Mouse (Mus musculus): ENCODE data around the gene Ncmap. TPM values are rescaled to one million over a fixed set of nuclear protein-coding genes. Genes with fewer than 3 reads are reported as not detected.

Gene Ncmap
- polyA plus RNA-seq, 1 experiment from 2014 or later, result 1.2 TPM

DNA sequence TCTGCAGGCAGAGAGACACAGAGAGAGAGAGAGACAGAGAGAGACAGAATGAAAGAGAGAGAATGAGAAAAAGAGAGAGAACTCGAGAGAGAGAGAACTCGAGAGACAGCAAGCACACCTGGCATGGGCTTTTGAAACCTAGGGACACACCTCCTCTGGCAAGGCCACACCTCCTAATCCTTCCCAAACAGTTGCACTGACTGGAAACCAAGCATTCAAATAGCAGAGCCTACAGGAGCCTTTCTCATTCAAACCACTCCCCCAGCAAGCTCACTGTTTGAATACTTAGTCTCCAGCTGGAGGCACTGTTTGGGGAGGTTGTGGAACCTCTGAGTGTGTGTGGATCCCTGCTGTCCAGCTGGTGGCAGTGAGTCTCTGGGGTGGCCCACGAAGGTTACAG, 5.2 kb downstream of the Ncmap start:
- ATAC-seq (replicated peaks; ENCODE audit: extremely low read depth, insufficient read depth, low FRiP score), result no peak
- Histone ChIP-seq H3K9me3 (replicated peaks; ENCODE audit: control insufficient read depth, low read length) (no peaks in the 10 kb centered on the region), H3K4me2 (ENCODE audit: low read depth, low read length) (no peak overlapping the region), H3K36me3 (ENCODE audit: control insufficient read depth, insufficient read depth) (no peaks in the 10 kb centered on the region), H3K27me3 (ENCODE audit: control insufficient read depth, insufficient read depth, low read length) (peaks cover 16% of the 10 kb centered on the region), H3K9ac (ENCODE audit: low read length) (no peak overlapping the region), H3K4me1 (ENCODE audit: control insufficient read depth, insufficient read depth, low read length) (no peaks in the 10 kb centered on the region), H3K4me3 (ENCODE audit: low read length) (no peak overlapping the region), H3K27ac (ENCODE audit: low read length) (no peak overlapping the region)
- WGBS, result 78% methylated on average over 3 of the region's 3 CpGs

DNA sequence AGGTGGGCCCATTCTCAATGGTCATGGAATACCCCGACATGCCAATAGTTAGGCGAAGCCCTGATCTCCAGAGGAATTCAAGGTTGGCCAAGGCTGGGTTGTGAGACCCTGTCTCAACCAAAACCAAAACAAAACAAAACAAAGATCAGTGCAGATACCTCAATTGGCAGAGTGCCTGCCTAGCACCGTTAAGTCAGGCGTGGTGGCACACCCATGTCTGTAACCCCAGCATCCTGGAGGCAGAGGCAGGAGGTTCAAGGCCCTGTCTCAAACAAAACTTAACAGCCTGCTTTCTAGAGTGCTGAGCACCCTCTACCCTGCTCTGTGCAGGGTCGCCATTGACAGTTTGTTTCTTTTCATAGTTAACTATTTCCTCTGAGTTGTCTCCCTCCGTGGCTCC, 7.0 kb downstream of the Ncmap start:
- Histone ChIP-seq H3K9me3 (replicated peaks; ENCODE audit: control insufficient read depth, low read length) (no peaks in the 10 kb centered on the region), H3K9ac (ENCODE audit: low read length) (no peak overlapping the region), H3K4me1 (ENCODE audit: control insufficient read depth, insufficient read depth, low read length) (no peaks in the 10 kb centered on the region), H3K27me3 (ENCODE audit: control insufficient read depth, insufficient read depth, low read length) (peaks cover 2% of the 10 kb centered on the region; the same call in 1 of the 2 replicates), H3K36me3 (ENCODE audit: control insufficient read depth, insufficient read depth) (no peaks in the 10 kb centered on the region), H3K27ac (ENCODE audit: low read length) (no peak overlapping the region), H3K4me2 (ENCODE audit: low read depth, low read length) (no peak overlapping the region), H3K4me3 (ENCODE audit: low read length) (no peak overlapping the region)
- ATAC-seq (replicated peaks; ENCODE audit: extremely low read depth, insufficient read depth, low FRiP score), result no peak
- WGBS, result 66% methylated on average over 6 of the region's 6 CpGs

DNA sequence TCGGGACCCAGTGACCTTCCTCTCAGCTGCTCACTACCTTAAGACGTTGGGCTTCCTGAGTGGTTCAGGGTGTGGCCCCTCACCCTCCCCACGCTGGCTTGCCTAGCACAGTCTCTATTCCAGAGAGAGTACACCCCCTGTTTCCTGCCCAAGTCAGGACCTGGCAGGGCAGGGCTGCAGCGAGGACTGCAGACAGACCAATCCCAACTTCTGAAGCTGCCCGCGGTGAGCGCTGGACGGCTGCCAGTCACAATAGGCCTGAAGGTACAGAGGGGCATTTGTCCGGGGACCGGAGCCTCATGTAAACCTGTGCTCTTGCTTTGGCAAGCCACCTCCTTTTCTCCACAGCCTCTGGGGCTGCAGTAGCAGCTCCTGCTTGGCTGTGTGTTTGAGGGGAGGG, 12.4 kb downstream of the Ncmap start:
- no peaks in the 10 kb centered on the region for H3K9me3 ChIP-seq (replicated peaks; ENCODE audit: control insufficient read depth, low read length)
- H3K27ac ChIP-seq (ENCODE audit: low read length), result no peak overlapping the region
- no peak for ATAC-seq (replicated peaks; ENCODE audit: extremely low read depth, insufficient read depth, low FRiP score)
- no peaks in the 10 kb centered on the region for H3K36me3 ChIP-seq (ENCODE audit: control insufficient read depth, insufficient read depth)
- no peak overlapping the region for H3K9ac ChIP-seq (ENCODE audit: low read length)
- H3K4me3 ChIP-seq (ENCODE audit: low read length), result no peak overlapping the region
- H3K27me3 ChIP-seq (ENCODE audit: control insufficient read depth, insufficient read depth, low read length), result no peaks in the 10 kb centered on the region
- no peak overlapping the region for H3K4me2 ChIP-seq (ENCODE audit: low read depth, low read length)
- H3K4me1 ChIP-seq (ENCODE audit: control insufficient read depth, insufficient read depth, low read length), result 0 out of 2 replicates have a peak, but pooled peaks cover 3% of the 10 kb centered on the region
- WGBS, result 31% methylated on average over 10 of the region's 10 CpGs

DNA sequence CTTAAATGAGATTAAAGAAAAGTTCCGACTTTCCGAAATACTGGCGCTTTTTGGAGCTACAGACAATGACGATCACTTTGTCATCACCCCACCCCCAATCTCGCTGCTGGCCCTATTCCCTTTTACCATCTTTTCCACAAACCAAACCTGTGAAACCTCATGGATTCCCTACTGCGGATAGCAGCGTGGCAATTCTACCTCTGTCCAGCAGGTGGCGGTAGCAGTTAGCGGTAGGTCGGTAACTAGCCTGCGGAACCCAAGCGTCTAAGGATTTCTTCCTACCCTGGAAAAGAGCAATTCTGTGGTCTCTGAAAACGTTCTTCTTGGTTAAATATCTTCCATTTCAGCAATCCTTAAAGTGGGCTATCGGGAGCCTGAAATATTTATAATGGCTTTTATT, 15.7 kb downstream of the Ncmap start:
- H3K4me1 ChIP-seq (ENCODE audit: control insufficient read depth, insufficient read depth, low read length), result 0 out of 2 replicates have a peak, but pooled peaks cover 3% of the 10 kb centered on the region
- WGBS, result 4% methylated on average over 14 of the region's 14 CpGs
- no peak for ATAC-seq (replicated peaks; ENCODE audit: extremely low read depth, insufficient read depth, low FRiP score)
- no peaks in the 10 kb centered on the region for H3K27me3 ChIP-seq (ENCODE audit: control insufficient read depth, insufficient read depth, low read length)
- H3K9ac ChIP-seq (ENCODE audit: low read length), result no peak overlapping the region
- no peaks in the 10 kb centered on the region for H3K36me3 ChIP-seq (ENCODE audit: control insufficient read depth, insufficient read depth)
- H3K4me3 ChIP-seq (ENCODE audit: low read length), result no peak overlapping the region
- no peak overlapping the region for H3K4me2 ChIP-seq (ENCODE audit: low read depth, low read length)
- no peaks in the 10 kb centered on the region for H3K9me3 ChIP-seq (replicated peaks; ENCODE audit: control insufficient read depth, low read length)
- H3K27ac ChIP-seq (ENCODE audit: low read length), result no peak overlapping the region

DNA sequence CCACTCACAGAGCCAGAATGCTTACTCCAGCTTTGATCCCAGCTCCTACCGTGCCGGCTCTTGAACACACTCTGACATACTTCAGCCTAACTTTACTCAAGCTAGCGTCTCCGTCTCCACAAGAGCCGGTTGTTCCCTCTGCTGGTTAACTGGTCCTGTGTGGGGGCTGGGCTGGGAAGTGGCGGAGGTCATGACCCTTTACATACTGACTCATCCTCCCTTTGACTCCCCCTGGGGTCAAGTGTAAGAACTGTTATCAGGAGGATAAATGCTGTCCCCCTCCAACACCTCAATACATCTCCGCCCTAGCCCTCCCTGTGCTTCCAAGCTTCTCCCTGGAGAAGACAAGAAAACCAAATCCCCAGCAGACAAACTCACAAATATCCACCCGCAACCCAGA, 16.7 kb downstream of the Ncmap start:
- Histone ChIP-seq H3K9me3 (replicated peaks; ENCODE audit: control insufficient read depth, low read length) (no peaks in the 10 kb centered on the region), H3K4me1 (ENCODE audit: control insufficient read depth, insufficient read depth, low read length) (0 out of 2 replicates have a peak, but pooled peaks cover 3% of the 10 kb centered on the region), H3K4me2 (ENCODE audit: low read depth, low read length) (no peak overlapping the region), H3K36me3 (ENCODE audit: control insufficient read depth, insufficient read depth) (no peaks in the 10 kb centered on the region), H3K4me3 (ENCODE audit: low read length) (no peak overlapping the region), H3K9ac (ENCODE audit: low read length) (no peak overlapping the region), H3K27me3 (ENCODE audit: control insufficient read depth, insufficient read depth, low read length) (no peaks in the 10 kb centered on the region), H3K27ac (ENCODE audit: low read length) (no peak overlapping the region)
- no peak for ATAC-seq (replicated peaks; ENCODE audit: extremely low read depth, insufficient read depth, low FRiP score)
- WGBS, result 46% methylated on average over 8 of the region's 8 CpGs

DNA sequence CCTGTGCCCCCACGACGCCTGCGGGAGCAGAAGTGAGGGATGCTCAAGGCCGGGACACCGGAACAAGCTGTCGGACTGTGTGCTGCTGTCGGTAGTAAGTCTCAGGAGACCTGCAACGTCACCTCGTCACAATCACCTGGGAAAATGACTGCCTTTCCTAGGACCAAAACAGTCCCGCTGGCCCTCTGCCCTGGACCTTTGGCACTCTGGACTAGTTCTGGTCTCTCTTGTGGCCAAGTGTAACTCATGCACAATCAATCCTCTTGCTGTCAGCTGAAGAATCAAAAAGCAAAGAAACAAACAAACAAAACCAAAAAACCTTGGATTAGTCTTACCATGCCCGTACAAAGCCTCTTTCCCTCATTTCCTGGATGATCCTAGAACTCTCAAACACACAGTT, 20.8 kb downstream of the Ncmap start:
- H3K4me3 ChIP-seq (ENCODE audit: low read length), result no peak overlapping the region
- H3K27ac ChIP-seq (ENCODE audit: low read length), result no peak overlapping the region
- no peak overlapping the region for H3K4me2 ChIP-seq (ENCODE audit: low read depth, low read length)
- no peak overlapping the region for H3K9ac ChIP-seq (ENCODE audit: low read length)
- H3K27me3 ChIP-seq (ENCODE audit: control insufficient read depth, insufficient read depth, low read length), result no peaks in the 10 kb centered on the region
- no peaks in the 10 kb centered on the region for H3K36me3 ChIP-seq (ENCODE audit: control insufficient read depth, insufficient read depth)
- 70% methylated on average over 11 of the region's 11 CpGs for WGBS
- no peak for ATAC-seq (replicated peaks; ENCODE audit: extremely low read depth, insufficient read depth, low FRiP score)
- H3K9me3 ChIP-seq (replicated peaks; ENCODE audit: control insufficient read depth, low read length), result no peaks in the 10 kb centered on the region
- H3K4me1 ChIP-seq (ENCODE audit: control insufficient read depth, insufficient read depth, low read length), result no peaks in the 10 kb centered on the region

DNA sequence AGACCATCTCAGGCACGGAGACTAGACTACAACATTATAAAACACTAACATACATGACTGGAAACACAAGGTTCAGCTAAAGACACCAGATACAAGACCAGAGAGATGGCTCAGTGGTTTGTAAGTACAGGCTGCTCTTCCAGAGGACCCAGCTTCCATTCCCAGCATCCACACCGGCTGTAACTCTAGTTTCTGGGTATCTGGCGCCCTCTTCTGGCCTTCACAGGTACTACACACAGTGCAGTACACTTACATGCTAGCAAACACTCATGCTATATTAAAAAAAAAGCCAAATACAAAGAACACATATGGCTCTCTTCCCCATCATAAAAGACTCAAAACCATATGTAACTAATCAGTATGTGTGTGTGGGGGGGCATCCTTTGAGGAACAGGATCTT, 22.6 kb downstream of the Ncmap start:
- Histone ChIP-seq H3K27me3 (ENCODE audit: control insufficient read depth, insufficient read depth, low read length) (no peaks in the 10 kb centered on the region), H3K9me3 (replicated peaks; ENCODE audit: control insufficient read depth, low read length) (no peaks in the 10 kb centered on the region), H3K27ac (ENCODE audit: low read length) (no peak overlapping the region), H3K36me3 (ENCODE audit: control insufficient read depth, insufficient read depth) (no peaks in the 10 kb centered on the region), H3K4me3 (ENCODE audit: low read length) (no peak overlapping the region), H3K4me1 (ENCODE audit: control insufficient read depth, insufficient read depth, low read length) (no peaks in the 10 kb centered on the region), H3K9ac (ENCODE audit: low read length) (no peak overlapping the region), H3K4me2 (ENCODE audit: low read depth, low read length) (no peak overlapping the region)
- 61% methylated on average over 3 of the region's 3 CpGs for WGBS
- no peak for ATAC-seq (replicated peaks; ENCODE audit: extremely low read depth, insufficient read depth, low FRiP score)

DNA sequence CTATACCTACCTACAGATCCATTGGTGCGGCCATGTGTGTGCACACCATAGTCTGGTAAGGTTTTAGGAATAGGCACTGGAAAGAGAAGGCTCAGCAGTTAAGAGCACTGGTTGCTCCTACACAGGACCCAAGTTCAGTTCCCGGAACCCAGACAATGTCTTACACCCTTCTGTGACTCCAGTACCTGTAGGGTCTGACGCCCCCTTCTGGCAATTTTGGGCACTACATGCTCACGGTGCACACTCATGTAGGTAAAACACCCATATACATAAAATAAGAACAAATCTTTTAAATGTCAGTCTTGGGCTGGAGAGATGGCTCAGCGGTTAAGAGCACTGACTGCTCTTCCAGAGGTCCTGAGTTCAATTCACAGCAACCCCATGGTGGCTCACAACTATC, 24.7 kb downstream of the Ncmap start:
- Histone ChIP-seq H3K36me3 (ENCODE audit: control insufficient read depth, insufficient read depth) (no peaks in the 10 kb centered on the region), H3K4me3 (ENCODE audit: low read length) (no peak overlapping the region), H3K9me3 (replicated peaks; ENCODE audit: control insufficient read depth, low read length) (no peaks in the 10 kb centered on the region), H3K9ac (ENCODE audit: low read length) (no peak overlapping the region), H3K27me3 (ENCODE audit: control insufficient read depth, insufficient read depth, low read length) (no peaks in the 10 kb centered on the region), H3K27ac (ENCODE audit: low read length) (no peak overlapping the region), H3K4me2 (ENCODE audit: low read depth, low read length) (no peak overlapping the region), H3K4me1 (ENCODE audit: control insufficient read depth, insufficient read depth, low read length) (no peaks in the 10 kb centered on the region)
- WGBS, result 77% methylated on average over 5 of the region's 5 CpGs
- no peak for ATAC-seq (replicated peaks; ENCODE audit: extremely low read depth, insufficient read depth, low FRiP score)

DNA sequence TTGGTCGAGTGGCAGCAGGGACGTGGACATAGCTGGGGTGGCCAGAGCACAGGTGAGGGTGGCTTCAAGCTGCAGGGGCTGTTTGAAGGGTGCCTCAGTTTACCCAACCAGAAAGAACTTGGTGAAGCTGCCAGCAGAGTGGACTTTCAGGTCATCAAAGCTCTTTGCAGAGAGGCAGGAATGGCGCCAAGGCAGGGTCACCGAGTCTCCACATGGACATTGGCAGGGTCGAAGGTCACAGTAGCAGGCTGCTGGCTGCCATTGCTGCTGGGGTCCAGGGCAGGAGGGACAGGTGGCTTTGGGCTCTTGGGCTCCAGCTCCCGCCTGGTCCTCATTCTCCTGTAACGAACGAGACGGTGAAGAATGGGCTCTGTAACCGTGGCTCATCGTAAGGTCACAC, 27.7 kb downstream of the Ncmap start:
- Histone ChIP-seq H3K36me3 (ENCODE audit: control insufficient read depth, insufficient read depth) (no peaks in the 10 kb centered on the region), H3K9me3 (replicated peaks; ENCODE audit: control insufficient read depth, low read length) (no peaks in the 10 kb centered on the region), H3K27me3 (ENCODE audit: control insufficient read depth, insufficient read depth, low read length) (no peaks in the 10 kb centered on the region), H3K4me1 (ENCODE audit: control insufficient read depth, insufficient read depth, low read length) (no peaks in the 10 kb centered on the region), H3K27ac (ENCODE audit: low read length) (no peak overlapping the region), H3K9ac (ENCODE audit: low read length) (no peak overlapping the region), H3K4me3 (ENCODE audit: low read length) (no peak overlapping the region), H3K4me2 (ENCODE audit: low read depth, low read length) (no peak overlapping the region)
- no peak for ATAC-seq (replicated peaks; ENCODE audit: extremely low read depth, insufficient read depth, low FRiP score)
- WGBS, result 79% methylated on average over 11 of the region's 11 CpGs

DNA sequence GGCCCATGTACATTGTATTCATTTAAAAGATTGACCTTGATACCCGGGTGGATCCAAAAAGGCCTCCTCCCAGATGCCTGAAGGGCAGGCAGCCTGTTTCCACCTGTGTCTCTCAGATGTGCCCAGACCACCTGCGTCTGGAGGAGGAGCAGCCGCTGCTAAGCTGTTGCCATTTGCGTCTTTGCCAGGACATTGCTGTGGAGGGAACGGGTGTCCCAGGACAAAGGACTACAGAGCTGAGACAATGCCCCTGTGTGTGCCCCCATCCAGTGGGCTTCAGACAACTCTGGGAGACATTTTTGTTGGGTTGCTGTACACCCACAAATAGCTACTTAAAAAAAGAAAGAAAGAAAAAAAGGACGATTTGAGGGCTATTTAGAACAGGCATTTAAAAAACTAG, 35.2 kb downstream of the Ncmap start:
- no peak overlapping the region for H3K27ac ChIP-seq (ENCODE audit: low read length)
- H3K4me1 ChIP-seq (ENCODE audit: control insufficient read depth, insufficient read depth, low read length), result no peaks in the 10 kb centered on the region
- no peaks in the 10 kb centered on the region; the same call in 1 of the 2 replicates for H3K27me3 ChIP-seq (ENCODE audit: control insufficient read depth, insufficient read depth, low read length)
- no peak overlapping the region for H3K4me2 ChIP-seq (ENCODE audit: low read depth, low read length)
- H3K36me3 ChIP-seq (ENCODE audit: control insufficient read depth, insufficient read depth), result no peaks in the 10 kb centered on the region
- H3K9ac ChIP-seq (ENCODE audit: low read length), result no peak overlapping the region
- 42% methylated on average over 6 of the region's 6 CpGs for WGBS
- H3K9me3 ChIP-seq (replicated peaks; ENCODE audit: control insufficient read depth, low read length), result no peaks in the 10 kb centered on the region
- no peak overlapping the region for H3K4me3 ChIP-seq (ENCODE audit: low read length)
- ATAC-seq (replicated peaks; ENCODE audit: extremely low read depth, insufficient read depth, low FRiP score), result no peak
